Mouse (Mus musculus) midbrain, embryonic 16.5 days (tissue): Measurements from ENCODE around the gene Prep. TPM values are rescaled to one million over a fixed set of nuclear protein-coding genes. Genes with fewer than 3 reads are reported as not detected.
A peak's percentile ranks its signal among the peaks of the same experiment; 100 is the strongest.

ENCODE experiments used
- ATAC-seq: fragments of 200-750 bp; cut with Nextera tagmentation; 2 replicates; pipeline ENCODE4 v1.8.0; 2017; ENCODE audit warnings: moderate TSS enrichment
- H3K27ac ChIP-seq: fragments of 300-500 bp; sonication (generic); 2 replicates; pipeline ENCODE4 v1.5.1; 2014; ENCODE audit warnings: mild to moderate bottlenecking, low read length, mixed read lengths
- H3K27me3 ChIP-seq: fragments of 300-500 bp; sonication (generic); 2 replicates; pipeline ENCODE4 v1.6.1; 2014; ENCODE audit warnings: low read depth, low read length, mixed read lengths; ENCODE audit not compliant: control insufficient read depth, insufficient read depth
- H3K36me3 ChIP-seq: fragments of 300-500 bp; sonication (generic); 2 replicates; pipeline ENCODE4 v1.6.1; 2014; ENCODE audit warnings: mild to moderate bottlenecking, low read length, moderate library complexity, mixed read lengths; ENCODE audit not compliant: control insufficient read depth, insufficient read depth
- H3K4me1 ChIP-seq: fragments of 300-500 bp; sonication (generic); 2 replicates; pipeline ENCODE4 v1.6.1; 2014; ENCODE audit warnings: mild to moderate bottlenecking, low read length, mixed read lengths; ENCODE audit not compliant: control insufficient read depth, insufficient read depth
- H3K4me2 ChIP-seq: fragments of 300-500 bp; sonication (generic); 2 replicates; pipeline ENCODE4 v1.6.1; 2014; ENCODE audit warnings: mild to moderate bottlenecking, low read length, mixed read lengths
- H3K4me3 ChIP-seq: fragments of 300-500 bp; sonication (generic); 2 replicates; pipeline ENCODE4 v1.5.1; 2014; ENCODE audit warnings: low read depth, mild to moderate bottlenecking, low read length, moderate library complexity, mixed read lengths
- H3K9ac ChIP-seq: fragments of 300-500 bp; sonication (generic); 2 replicates; pipeline ENCODE4 v1.6.1; 2014; ENCODE audit warnings: low read depth, low read length, mixed read lengths
- H3K9me3 ChIP-seq: fragments of 300-500 bp; sonication (generic); replicated peaks from 2 replicates; pipeline ENCODE4 v1.6.1; 2014; ENCODE audit warnings: mild to moderate bottlenecking, low read length, mixed read lengths; ENCODE audit not compliant: control insufficient read depth, poor library complexity, severe bottlenecking
- WGBS: fragments of 180-500 bp; shearing (Covaris S2); extraction: QIAGEN DNeasy Blood & Tissue Kit; methylation state at CpG from one replicate; pipeline ENCODE4 v1.1.7; 2014; 5-methylcytosine and 5-hydroxymethylcytosine counted together
- polyA plus RNA-seq: library from polyadenylated mRNA; unstranded; fragments of >200 nt; fragmentation: Nextera tagmentation; extraction: Ambion mirVana; gene quantifications from 2 replicates; pipeline ENCODE4 v1.2.1, GENCODE M21; 2015

Gene Prep
- polyA plus RNA-seq, 1 experiment from 2014 or later = 26.1 TPM

GRCm38 (mm10) chr10:45140474-45141212 is 73.6 kb downstream of the Prep start:
- Histone ChIP-seq H3K36me3 (no peaks in the 10 kb centered on the region), H3K27me3 (no peaks in the 10 kb centered on the region), H3K4me2 (no peak overlapping the region), H3K4me3 (no peak overlapping the region), H3K4me1 (0 out of 2 replicates have a peak, but pooled peaks cover 3% of the 10 kb centered on the region), H3K9ac (no peak overlapping the region), H3K9me3 (no peaks in the 10 kb centered on the region), H3K27ac (no peak overlapping the region)
- 87% methylated on average over 7 of the region's 7 CpGs for WGBS
- no peak for ATAC-seq

GRCm38 (mm10) chr10:45142359-45142758 is 75.4 kb downstream of the Prep start:
- 92% methylated on average over 5 of the region's 5 CpGs for WGBS
- no peaks in the 10 kb centered on the region for H3K27me3 ChIP-seq
- ATAC-seq = no peak

GRCm38 (mm10) chr10:45144038-45144817 is 77.2 kb downstream of the Prep start:
- Histone ChIP-seq H3K9me3 (no peaks in the 10 kb centered on the region), H3K36me3 (no peaks in the 10 kb centered on the region), H3K27ac (no peak overlapping the region), H3K4me1 (peaks cover 15% of the 10 kb centered on the region), H3K27me3 (no peaks in the 10 kb centered on the region), H3K9ac (no peak overlapping the region), H3K4me3 (no peak overlapping the region), H3K4me2 (no peak overlapping the region)
- ATAC-seq = no peak
- WGBS = 92% methylated on average over 6 of the region's 6 CpGs

More at GRCm38 (mm10) chr10:45142359-45142758, 75.4 kb downstream of the Prep start:
- Histone ChIP-seq H3K4me2 (no peak overlapping the region), H3K27ac (no peak overlapping the region), H3K4me1 (peaks cover 12% of the 10 kb centered on the region), H3K9ac (no peak overlapping the region), H3K9me3 (no peaks in the 10 kb centered on the region), H3K36me3 (no peaks in the 10 kb centered on the region), H3K4me3 (no peak overlapping the region)

GRCm38 (mm10) chr10:45146821-45147220 is 79.8 kb downstream of the Prep start:
- 15% methylated on average over 6 of the region's 6 CpGs for WGBS

GRCm38 (mm10) chr10:45151137-45151536 is 84.1 kb downstream of the Prep start:
- ATAC-seq = no peak
- WGBS = 57% methylated on average over 5 of the region's 5 CpGs
- H3K36me3 ChIP-seq = peaks cover 25% of the 10 kb centered on the region

More at GRCm38 (mm10) chr10:45146821-45147220, 79.8 kb downstream of the Prep start:
- no peak overlapping the region for H3K9ac ChIP-seq
- no peaks in the 10 kb centered on the region for H3K9me3 ChIP-seq
- H3K4me3 ChIP-seq = no peak overlapping the region
- peak overlapping the region; percentile 31; the same call in 1 of the 2 replicates for H3K27ac ChIP-seq
- ATAC-seq = 0 out of 2 replicates have a peak, but pooled peaks have one; percentile 11
- no peak overlapping the region for H3K4me2 ChIP-seq
- H3K27me3 ChIP-seq = no peaks in the 10 kb centered on the region
- peaks cover 5% of the 10 kb centered on the region; the same call in 1 of the 2 replicates for H3K36me3 ChIP-seq
- H3K4me1 ChIP-seq = peaks cover 16% of the 10 kb centered on the region

GRCm38 (mm10) chr10:45151771-45152692 is 85.0 kb downstream of the Prep start:
- H3K27ac ChIP-seq = no peak overlapping the region
- peaks cover 25% of the 10 kb centered on the region for H3K36me3 ChIP-seq
- no peak overlapping the region for H3K9ac ChIP-seq
- no peaks in the 10 kb centered on the region for H3K27me3 ChIP-seq
- no peak for ATAC-seq
- H3K4me1 ChIP-seq = peaks cover 10% of the 10 kb centered on the region
- no peak overlapping the region for H3K4me3 ChIP-seq
- no peak overlapping the region for H3K4me2 ChIP-seq
- H3K9me3 ChIP-seq = no peaks in the 10 kb centered on the region
- 83% methylated on average over 12 of the region's 12 CpGs for WGBS

More at GRCm38 (mm10) chr10:45151137-45151536, 84.1 kb downstream of the Prep start:
- H3K27ac ChIP-seq = no peak overlapping the region
- H3K4me2 ChIP-seq = no peak overlapping the region
- H3K4me3 ChIP-seq = no peak overlapping the region
- H3K9me3 ChIP-seq = no peaks in the 10 kb centered on the region
- no peak overlapping the region for H3K9ac ChIP-seq
- H3K27me3 ChIP-seq = no peaks in the 10 kb centered on the region
- H3K4me1 ChIP-seq = peaks cover 16% of the 10 kb centered on the region

GRCm38 (mm10) chr10:45154557-45155060 is 87.6 kb downstream of the Prep start:
- 97% methylated on average over 14 of the region's 14 CpGs for WGBS

GRCm38 (mm10) chr10:45165851-45166250 is 98.8 kb downstream of the Prep start:
- ATAC-seq = peak; percentile 51; the same call in 1 of the 2 replicates
- H3K4me3 ChIP-seq = no peak overlapping the region
- no peaks in the 10 kb centered on the region for H3K36me3 ChIP-seq
- no peaks in the 10 kb centered on the region for H3K9me3 ChIP-seq
- no peaks in the 10 kb centered on the region for H3K27me3 ChIP-seq
- no peaks in the 10 kb centered on the region for H3K4me1 ChIP-seq
- H3K27ac ChIP-seq = no peak overlapping the region
- WGBS = 90% methylated on average over 8 of the region's 8 CpGs
- H3K4me2 ChIP-seq = no peak overlapping the region
- H3K9ac ChIP-seq = no peak overlapping the region

More at GRCm38 (mm10) chr10:45154557-45155060, 87.6 kb downstream of the Prep start:
- no peak overlapping the region for H3K4me3 ChIP-seq
- H3K4me2 ChIP-seq = no peak overlapping the region
- H3K9ac ChIP-seq = no peak overlapping the region
- peaks cover 37% of the 10 kb centered on the region for H3K36me3 ChIP-seq
- H3K27ac ChIP-seq = no peak overlapping the region
- H3K9me3 ChIP-seq = no peaks in the 10 kb centered on the region
- peaks cover 4% of the 10 kb centered on the region; the same call in 1 of the 2 replicates for H3K4me1 ChIP-seq
- ATAC-seq = no peak
- H3K27me3 ChIP-seq = no peaks in the 10 kb centered on the region
